Mouse (Mus musculus) bone marrow macrophage, adult 2 months (primary cell): ENCODE results near the gene Pirt. TPM values are rescaled to one million over a fixed set of nuclear protein-coding genes. Genes with fewer than 3 reads are reported as not detected.
A peak's percentile ranks its signal among the peaks of the same experiment; 100 is the strongest.

ENCODE experiments used
- H3K27ac ChIP-seq: 2 replicates; pipeline ENCODE4 v1.5.1; 2012; ENCODE audit warnings: low read depth, low read length; ENCODE audit not compliant: insufficient read depth
- H3K4me1 ChIP-seq: 2 replicates; pipeline ENCODE4 v1.6.1; 2012; ENCODE audit warnings: low read length; ENCODE audit not compliant: control insufficient read depth, insufficient read depth
- H3K4me3 ChIP-seq: 2 replicates; pipeline ENCODE4 v1.5.1; 2012; ENCODE audit warnings: mild to moderate bottlenecking, low read length, moderate library complexity; ENCODE audit not compliant: insufficient read depth
- CTCF ChIP-seq: IDR thresholded peaks from 2 replicates; pipeline ENCODE4 v1.5.1; 2012; ENCODE audit warnings: low read depth, mild to moderate bottlenecking, low read length, moderate library complexity
- POLR2A ChIP-seq: IDR thresholded peaks from 2 replicates; pipeline ENCODE4 v1.6.1; 2012; ENCODE audit warnings: mild to moderate bottlenecking, low read depth, low read length, borderline replicate concordance
- polyA plus RNA-seq: library from polyadenylated mRNA; stranded (reverse); fragments of >200 nt; gene quantifications from 2 replicates; pipeline ENCODE4 v1.2.4, GENCODE M21; 2012; ENCODE audit not compliant: missing spikeins, insufficient read depth, insufficient read length

Pirt gene
- not detected in 2 replicates for polyA plus RNA-seq

- no peak for TF ChIP-seq CTCF
- TF ChIP-seq POLR2A = no peak
- H3K27ac ChIP-seq = no peak within 1 kb of the TSS
- H3K4me3 ChIP-seq = no peak within 1 kb of the TSS
- no peaks in the 10 kb centered on the region for H3K4me1 ChIP-seq
Observed at GRCm38 (mm10) chr11:66911811-66912210, at the start of gene Pirt. Pirt (plus strand) TSS chr11:66911981.

DNA sequence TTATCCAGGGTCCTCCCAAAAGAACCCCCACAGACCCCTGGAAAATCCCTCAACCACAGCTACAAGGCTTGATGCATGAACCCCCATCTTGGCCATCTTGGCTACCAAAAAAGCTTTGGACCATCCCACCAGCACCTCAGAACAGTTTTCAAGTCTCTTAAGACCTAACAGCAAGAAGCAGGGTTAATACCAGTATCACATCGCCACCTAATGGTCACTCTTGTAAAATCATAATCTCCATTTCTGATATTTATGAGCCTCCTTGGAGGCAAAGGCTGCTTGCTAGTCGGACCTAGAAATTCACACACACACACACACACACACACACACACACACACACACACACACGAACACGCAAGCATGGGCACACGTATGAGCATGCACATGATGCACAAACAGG lies 40.1 kb upstream of the Pirt start:
- Histone ChIP-seq H3K4me3 (no peak overlapping the region), H3K4me1 (no peaks in the 10 kb centered on the region), H3K27ac (no peak overlapping the region)
- TF ChIP-seq POLR2A = no peak
- TF ChIP-seq CTCF = no peak

DNA sequence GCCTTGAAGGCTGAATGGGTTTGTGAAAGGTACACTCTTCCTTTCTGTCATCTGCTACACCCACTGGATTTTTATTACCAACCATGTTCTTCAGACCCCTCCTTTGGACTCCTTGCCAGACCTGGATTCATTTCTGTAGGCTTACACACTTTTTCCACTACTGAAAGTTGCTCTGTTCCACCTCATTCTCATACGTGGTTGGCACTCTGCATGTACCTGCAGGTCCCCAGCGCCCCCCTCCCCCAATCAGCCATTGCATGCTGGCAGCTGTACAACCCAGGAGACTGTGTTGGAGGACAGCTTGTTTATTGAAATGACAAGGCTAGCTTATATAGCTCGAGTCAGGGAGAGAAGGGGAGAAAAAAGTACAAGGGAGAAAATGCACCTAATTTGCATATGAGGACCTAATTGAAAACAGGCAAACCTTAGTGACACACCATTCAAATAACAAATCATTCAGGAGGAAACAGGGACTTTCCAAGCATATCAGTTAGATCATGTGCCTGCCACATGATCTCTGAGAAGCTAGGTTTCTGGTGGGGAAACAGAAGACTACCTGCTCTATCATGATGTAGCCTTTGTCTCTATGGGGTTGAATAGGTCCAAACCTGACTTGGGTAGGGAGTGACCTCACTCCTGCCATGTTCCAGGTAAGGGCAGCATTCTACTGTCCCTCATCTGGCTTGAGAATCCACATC lies 38.9 kb upstream of the Pirt start:
- H3K27ac ChIP-seq = no peak overlapping the region
- H3K4me1 ChIP-seq = no peaks in the 10 kb centered on the region
- TF ChIP-seq CTCF (no peak), POLR2A (no peak)

GRCm38 (mm10) chr11:66881291-66881690 lies 30.5 kb upstream of the Pirt start:
- no peak overlapping the region for H3K27ac ChIP-seq
- H3K4me3 ChIP-seq = no peak overlapping the region
- TF ChIP-seq CTCF (no peak), POLR2A (no peak)
- H3K4me1 ChIP-seq = no peaks in the 10 kb centered on the region

More for the DNA sequence above, 38.9 kb upstream of the Pirt start:
- H3K4me3 ChIP-seq = no peak overlapping the region

DNA sequence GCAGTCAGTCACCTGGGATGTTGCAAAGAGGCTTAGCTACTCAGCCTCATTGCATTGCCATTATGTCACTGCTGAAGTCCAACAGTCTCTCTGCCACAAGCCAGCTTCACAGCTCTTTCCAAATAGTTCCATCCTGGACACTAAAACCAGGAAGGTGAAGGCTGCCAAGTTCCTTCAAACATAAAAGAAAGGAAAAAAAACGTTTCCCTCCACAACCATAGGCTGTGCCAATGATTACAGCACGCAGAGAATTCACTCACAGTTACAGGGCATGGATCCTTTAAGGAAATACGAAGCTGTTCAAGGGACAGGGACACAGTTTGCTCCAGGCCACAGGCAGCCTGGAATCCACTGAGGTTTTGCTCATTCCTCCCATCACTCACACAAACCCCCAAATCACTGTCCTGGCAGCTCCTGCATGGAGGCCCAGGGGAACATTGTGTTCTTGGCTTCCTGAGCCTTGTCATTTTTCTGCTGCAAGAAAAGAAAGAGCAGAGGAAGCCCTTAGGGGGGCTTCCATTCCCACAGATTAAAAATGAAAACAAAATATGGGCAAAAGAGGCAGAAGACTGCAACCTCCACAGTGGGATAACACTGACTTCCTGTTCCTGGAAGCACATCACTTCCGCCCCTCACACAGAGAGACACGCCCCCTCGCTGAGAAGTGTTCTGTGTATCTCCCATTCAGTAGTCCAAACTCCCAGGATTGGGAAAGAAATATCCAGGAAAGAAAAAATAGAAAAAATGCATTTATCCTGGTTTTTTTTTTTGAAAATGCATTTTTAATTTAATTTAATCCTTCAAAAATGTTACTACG lies 29.3 kb upstream of the Pirt start:
- TF ChIP-seq POLR2A = no peak
- TF ChIP-seq CTCF = no peak
- H3K4me1 ChIP-seq = no peaks in the 10 kb centered on the region
- H3K4me3 ChIP-seq = no peak overlapping the region
- H3K27ac ChIP-seq = no peak overlapping the region

DNA sequence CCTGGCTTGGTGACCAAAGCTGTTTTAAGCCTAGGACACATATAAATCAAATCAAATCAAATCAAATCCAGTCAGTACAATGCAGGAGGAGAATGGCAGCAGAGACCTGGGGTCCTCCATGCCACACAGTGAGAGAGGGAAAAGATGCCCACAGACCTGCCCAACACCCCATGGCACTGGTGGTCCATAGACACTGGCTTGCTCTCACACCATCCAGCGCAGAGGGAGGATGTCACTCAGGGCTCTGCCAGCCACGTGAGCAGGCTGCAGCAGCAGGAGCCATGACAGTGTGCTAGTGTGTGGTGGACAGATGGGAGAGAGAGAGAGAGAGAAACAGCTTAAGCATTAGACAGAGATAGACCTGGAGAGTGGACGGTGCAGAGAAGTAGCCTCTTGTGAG lies 19.2 kb upstream of the Pirt start:
- H3K4me1 ChIP-seq = no peaks in the 10 kb centered on the region
- H3K4me3 ChIP-seq = no peak overlapping the region
- TF ChIP-seq CTCF = no peak
- no peak for TF ChIP-seq POLR2A
- H3K27ac ChIP-seq = no peak overlapping the region

GRCm38 (mm10) chr11:66898747-66899146 lies 13.0 kb upstream of the Pirt start:
- TF ChIP-seq POLR2A = no peak
- TF ChIP-seq CTCF = no peak
- Histone ChIP-seq H3K27ac (no peak overlapping the region), H3K4me3 (no peak overlapping the region), H3K4me1 (no peaks in the 10 kb centered on the region)

- Histone ChIP-seq H3K4me1 (no peaks in the 10 kb centered on the region), H3K27ac (no peak overlapping the region), H3K4me3 (no peak overlapping the region)
- peak; percentile 46 for TF ChIP-seq CTCF
- no peak for TF ChIP-seq POLR2A
Observed at GRCm38 (mm10) chr11:66899426-66899825, 12.4 kb upstream of the Pirt start.

DNA sequence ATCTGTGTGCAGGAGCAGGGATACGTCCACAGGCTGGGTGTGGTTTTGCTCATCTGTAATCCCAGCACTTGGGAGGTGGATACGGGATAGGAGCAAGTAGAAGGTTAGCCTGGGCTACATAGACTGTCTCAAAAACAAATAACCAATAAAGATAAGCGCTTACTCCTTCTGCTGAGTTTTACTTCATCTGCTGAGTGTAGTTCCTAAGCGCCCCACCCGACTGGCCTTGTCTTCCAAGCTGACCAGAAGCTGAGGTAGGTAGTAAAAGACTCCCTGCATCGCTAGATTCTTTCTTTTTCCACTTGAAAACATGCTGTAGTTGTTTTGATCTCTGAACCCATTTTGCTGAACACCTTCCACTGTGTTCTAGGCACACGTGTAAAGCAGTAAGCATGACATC lies 9.0 kb upstream of the Pirt start:
- H3K27ac ChIP-seq = no peak overlapping the region
- no peak overlapping the region for H3K4me3 ChIP-seq
- H3K4me1 ChIP-seq = no peaks in the 10 kb centered on the region
- TF ChIP-seq POLR2A (no peak), CTCF (no peak)
